Mouse (Mus musculus): Measurements from ENCODE around the gene Oaf. TPM values are rescaled to one million over a fixed set of nuclear protein-coding genes. Genes with fewer than 3 reads are reported as not detected.

Oaf gene
- polyA plus RNA-seq, 1 experiment from 2014 or later: 52.0 TPM

Other genes starting within 250 kb of the Oaf start
- gene Arhgef12, start 132.7 kb downstream of the Oaf start, polyA plus RNA-seq (2014; fragmentation: Nextera tagmentation; extraction: Ambion mirVana): 5.7 and 7.0 TPM in 2 replicates
- gene Tmem136, start 123.3 kb downstream of the Oaf start, polyA plus RNA-seq (2014; fragmentation: Nextera tagmentation; extraction: Ambion mirVana): 3.5 and 3.7 TPM in 2 replicates
- gene Pou2f3, start 29.5 kb downstream of the Oaf start, polyA plus RNA-seq (2014; fragmentation: Nextera tagmentation; extraction: Ambion mirVana): not detected in 2 replicates
- gene Trim29, start 70.9 kb upstream of the Oaf start, polyA plus RNA-seq (2014; fragmentation: Nextera tagmentation; extraction: Ambion mirVana): 0.25 TPM in 1 of 2 replicates, not detected in the other

Data from liver, embryonic 11.5 days (tissue).